Mouse (Mus musculus): ENCODE measurements around the gene Pim3. TPM values are rescaled to one million over a fixed set of nuclear protein-coding genes. Genes with fewer than 3 reads are reported as not detected.

Pim3 gene
- total RNA-seq, 1 experiment, result 159 TPM

DNA sequence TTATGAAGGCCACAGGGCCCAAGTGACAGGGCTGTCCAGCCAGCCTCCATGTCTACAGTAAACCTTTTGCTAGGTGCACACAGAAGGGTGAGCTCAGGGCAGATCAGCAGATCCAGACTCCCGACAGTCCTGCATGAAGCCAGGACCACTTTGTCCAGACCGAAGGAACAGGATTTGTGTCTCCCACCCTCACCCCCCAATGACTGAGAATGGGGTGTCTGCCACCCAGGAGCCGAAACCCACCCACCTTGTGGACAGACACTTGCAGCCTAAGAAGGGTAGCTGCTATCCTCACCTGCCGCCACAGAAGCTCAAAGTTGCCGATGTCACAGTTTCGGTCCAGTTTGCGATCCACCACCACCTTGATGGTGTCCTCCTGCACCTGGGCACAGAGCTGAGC, 53.1 kb downstream of the Pim3 start:
- Histone ChIP-seq H3K27ac (ENCODE audit: insufficient read depth, low read depth, low read length, poor library complexity, severe bottlenecking) (no peak overlapping the region), H3K4me3 (ENCODE audit: insufficient read depth in 1 of 2, low read depth in 1 of 2, low read length in 2 of 2, poor library complexity in 1 of 2, severe bottlenecking in 1 of 2) (no peak overlapping the region), H3K9ac (ENCODE audit: insufficient read depth, low read depth, low read length, poor library complexity, severe bottlenecking) (no peak overlapping the region), H3K9me3 (ENCODE audit: control insufficient read depth, insufficient read depth, low read depth, low read length) (no peaks in the 10 kb centered on the region), H3K4me1 (ENCODE audit: control insufficient read depth in 2 of 2, insufficient read depth in 2 of 2, low read length in 2 of 2, poor library complexity in 1 of 2) (peaks cover 6 to 29% of the 10 kb centered on the region in 2 experiments; a peak in 3 of 4 replicates), H3K36me3 (ENCODE audit: control insufficient read depth, insufficient read depth, low read length, poor library complexity, severe bottlenecking) (no peaks in the 10 kb centered on the region)
- no peak for TF ChIP-seq CHD2 (IDR thresholded peaks at IDR 0.05; ENCODE audit: low read depth, low read length)
- no peak for TF ChIP-seq ZNF384 (IDR thresholded peaks at IDR 0.05; ENCODE audit: low read depth, low read length)
- TF ChIP-seq HCFC1 (IDR thresholded peaks at IDR 0.05; ENCODE audit: borderline replicate concordance, insufficient read depth, low read length), result no peak
- no peak for TF ChIP-seq MAFK (IDR thresholded peaks at IDR 0.05; ENCODE audit: insufficient read depth, low read depth, low read length)
- no peak for TF ChIP-seq ZC3H11A (IDR thresholded peaks at IDR 0.05; ENCODE audit: borderline replicate concordance, low read depth, low read length)
- in situ Hi-C loops (cut with MboI; ENCODE audit: low sequenced_read_pairs in 2 of 2, unreplicated experiment in 2 of 2), result no loop called here
- DNase-seq (ENCODE audit: low read depth, low spot score), result no peak

Other genes starting within 250 kb of the Pim3 start
- 52.0 and 54.2 TPM in 2 replicates for gene Brd1, start 128.0 kb upstream of the Pim3 start, total RNA-seq (2012; rRNA removed)
- gene Zbed4, start 110.5 kb upstream of the Pim3 start, total RNA-seq (2012; rRNA removed), result 32.9 and 43.6 TPM in 2 replicates
- gene Alg12, start 42.9 kb upstream of the Pim3 start, total RNA-seq (2012; rRNA removed), result 17.0 and 17.8 TPM in 2 replicates
- 324 and 328 TPM in 2 replicates for gene Creld2, start 42.5 kb upstream of the Pim3 start, total RNA-seq (2012; rRNA removed)
- 0.11 and 0.13 TPM in 2 replicates for gene Ttll8, start 92.2 kb downstream of the Pim3 start, total RNA-seq (2012; rRNA removed)
- 0.32 and 0.36 TPM in 2 replicates for gene Mlc1, start 116.8 kb downstream of the Pim3 start, total RNA-seq (2012; rRNA removed)
- 26.7 and 34.4 TPM in 2 replicates for gene Mov10l1, start 120.7 kb downstream of the Pim3 start, total RNA-seq (2012; rRNA removed)
- gene Panx2, start 197.5 kb downstream of the Pim3 start, total RNA-seq (2012; rRNA removed), result 0.22 and 0.58 TPM in 2 replicates
- gene Trabd, start 212.9 kb downstream of the Pim3 start, total RNA-seq (2012; rRNA removed), result 24.2 and 29.9 TPM in 2 replicates
- gene Selenoo, start 226.9 kb downstream of the Pim3 start, total RNA-seq (2012; rRNA removed), result 7.5 and 8.7 TPM in 2 replicates

All from ES-E14 (cell line).